Mouse (Mus musculus) neutrophil, adult 5-6 weeks (primary cell): ENCODE data around the gene Optc. TPM values are rescaled to one million over a fixed set of nuclear protein-coding genes. Genes with fewer than 3 reads are reported as not detected.

Experiments used
- ATAC-seq: fragments of 151-379, 151-347 bp; 2 replicates; pipeline ENCODE4 v1.8.0; 2017; ENCODE audit warnings: mild to moderate bottlenecking, moderate TSS enrichment; ENCODE audit not compliant: insufficient number of reproducible peaks, poor library complexity, low FRiP score, severe bottlenecking; ENCODE audit errors: extremely low read depth
- total RNA-seq: library from RNA; stranded (forward); fragments of 200-1000 nt; gene quantifications from 2 replicates; pipeline ENCODE4 v1.2.3, GENCODE M21; 2017

Gene Optc
- not detected in 2 replicates for total RNA-seq

GRCm38 (mm10) chr1:133907949-133908658 is at the start of gene Optc:
Gene Optc, minus strand, starts transcription at chr1:133907999.
- no peak for ATAC-seq

- no peak for ATAC-seq
Observed at GRCm38 (mm10) chr1:133954009-133954408, 46.2 kb upstream of the Optc start.

- ATAC-seq = no peak
Observed at GRCm38 (mm10) chr1:133953261-133953742, 45.5 kb upstream of the Optc start.

DNA sequence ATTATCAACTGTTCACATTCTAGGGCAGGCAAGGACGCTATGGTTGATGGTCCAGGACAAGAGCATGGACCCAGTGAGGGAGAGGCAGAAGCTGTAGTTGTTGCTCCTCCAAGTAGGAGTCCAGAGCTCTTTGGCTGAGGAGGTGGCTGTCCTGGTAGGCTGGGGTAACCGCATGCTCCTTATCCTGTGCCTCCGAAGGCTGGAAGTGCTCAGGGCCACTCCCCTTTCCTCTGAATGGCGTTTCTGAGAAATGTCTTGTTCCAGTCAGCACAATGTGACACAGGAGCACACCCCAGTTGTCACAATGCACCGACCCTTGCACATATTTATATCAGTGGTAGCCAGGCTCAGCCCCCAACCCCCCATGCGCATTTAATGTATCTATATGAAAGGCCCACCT is 43.8 kb upstream of the Optc start:
- no peak for ATAC-seq

DNA sequence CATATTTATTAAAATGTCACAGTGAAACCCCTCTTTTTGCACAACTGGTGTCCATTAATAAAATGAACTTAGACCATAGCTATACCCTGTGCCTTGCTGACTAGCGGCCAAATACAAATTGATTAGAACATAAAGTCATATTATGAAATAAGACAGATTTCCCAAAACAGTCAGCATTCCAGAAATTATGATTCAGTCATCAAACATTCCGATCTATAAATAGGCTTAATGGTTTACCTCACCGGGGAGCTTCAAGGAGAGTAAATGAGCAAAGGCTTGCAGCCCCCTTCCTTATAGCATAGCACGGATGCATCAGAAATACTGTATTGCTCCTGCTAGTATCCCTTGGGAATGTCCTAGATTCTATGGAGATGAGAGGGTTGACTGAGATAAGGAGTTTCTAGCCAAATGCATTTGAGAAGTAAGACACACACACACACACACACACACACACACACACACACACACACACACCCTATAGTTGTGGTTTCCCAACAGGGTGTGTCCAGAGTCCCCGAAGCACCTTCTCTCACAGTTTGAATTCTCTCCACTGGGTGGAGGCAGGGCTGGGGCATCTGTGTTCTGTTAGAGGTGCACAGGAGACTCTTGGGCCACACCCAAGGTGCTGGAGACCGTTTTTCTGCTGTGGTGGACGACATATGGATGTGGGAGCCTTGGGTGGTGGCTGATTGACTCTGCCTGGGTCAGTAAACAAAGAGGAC is 42.4 kb upstream of the Optc start:
- ATAC-seq = no peak

- no peak for ATAC-seq
Observed at GRCm38 (mm10) chr1:133945106-133945505, 37.3 kb upstream of the Optc start.

DNA sequence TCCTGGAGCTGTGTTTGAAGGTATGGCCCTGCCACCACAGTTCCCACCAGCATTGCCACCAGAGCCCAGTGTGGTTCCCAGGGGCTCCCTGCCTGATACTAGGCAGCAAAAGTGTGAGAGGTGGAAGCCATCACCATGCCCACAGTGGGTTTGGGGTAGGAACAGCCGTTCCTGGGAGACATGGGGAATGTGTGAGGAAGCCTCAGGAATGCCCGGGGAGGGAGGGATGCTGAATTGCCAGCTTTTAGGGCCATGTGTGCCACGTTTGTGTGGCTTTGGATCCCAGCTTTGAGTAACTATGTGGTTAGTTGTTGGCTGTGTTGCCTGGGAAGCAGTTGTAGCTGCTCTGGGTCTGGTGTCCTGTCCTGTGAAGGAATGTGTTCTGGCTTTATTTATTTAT is 34.1 kb upstream of the Optc start:
- ATAC-seq = no peak

DNA sequence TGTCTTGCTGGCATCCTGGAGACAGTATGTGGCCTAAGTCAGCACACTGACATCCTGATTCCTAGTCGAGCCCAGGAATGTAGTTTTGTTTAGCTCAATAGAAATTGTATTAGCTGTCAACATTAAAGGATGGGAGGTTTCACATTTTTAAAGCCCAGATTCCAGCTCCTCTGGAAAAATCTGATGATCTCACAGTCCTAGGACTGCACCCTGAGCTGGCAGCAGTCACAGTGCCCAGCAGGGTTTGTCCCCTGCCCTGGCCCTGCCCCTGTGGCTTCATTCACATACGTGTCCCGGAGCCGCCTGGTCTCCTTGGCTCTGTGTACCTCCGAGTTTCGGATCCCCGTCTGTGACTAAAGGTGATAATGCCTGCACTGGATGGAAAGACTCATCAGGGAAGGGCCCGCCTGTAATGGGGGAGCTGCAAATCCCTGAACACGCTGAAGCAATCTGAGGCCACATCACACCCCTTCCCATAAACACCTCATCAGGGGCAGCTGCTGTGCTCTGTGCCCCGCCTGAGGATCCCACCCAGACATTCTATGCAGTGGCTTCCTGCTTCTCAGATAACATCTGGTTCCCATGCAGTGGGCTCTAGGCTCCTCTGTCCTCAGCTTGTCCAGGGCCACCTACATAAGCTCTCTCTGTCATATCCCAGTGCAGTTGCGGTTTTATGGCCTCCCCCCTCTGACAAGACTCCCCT is 33.5 kb upstream of the Optc start:
- ATAC-seq = no peak

DNA sequence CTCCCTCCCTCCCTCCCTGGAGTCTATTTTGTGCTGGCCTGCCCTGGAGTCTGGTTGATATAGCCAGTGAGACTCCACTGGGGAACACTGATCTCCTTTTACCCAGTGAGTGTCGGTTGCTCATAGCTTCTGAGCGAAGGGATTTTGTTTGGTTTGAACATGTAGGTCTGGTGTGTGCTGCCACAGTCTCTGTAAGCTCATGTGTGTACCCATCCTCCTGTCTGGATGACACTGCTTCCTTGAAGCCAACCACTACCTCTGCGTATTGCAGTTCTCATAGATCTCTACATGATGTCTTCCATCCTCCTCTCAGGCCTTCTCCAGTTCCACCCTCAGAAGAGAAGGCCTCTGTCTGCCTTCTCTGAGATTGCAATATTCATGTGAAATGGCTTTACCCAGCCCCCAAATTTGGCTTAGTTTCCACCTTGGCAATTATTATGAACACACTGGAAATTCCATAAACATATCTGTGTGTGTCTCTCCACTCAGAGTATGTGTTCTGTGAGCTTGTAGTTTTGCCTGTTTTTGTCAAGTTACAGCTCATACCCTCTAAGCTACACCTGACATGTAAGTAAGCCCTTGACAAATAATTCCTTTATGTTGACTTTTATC is 32.8 kb upstream of the Optc start:
- ATAC-seq = no peak

GRCm38 (mm10) chr1:133939708-133940107 is 31.9 kb upstream of the Optc start:
- no peak for ATAC-seq

- ATAC-seq = no peak
Observed at GRCm38 (mm10) chr1:133936169-133936568, 28.4 kb upstream of the Optc start.

DNA sequence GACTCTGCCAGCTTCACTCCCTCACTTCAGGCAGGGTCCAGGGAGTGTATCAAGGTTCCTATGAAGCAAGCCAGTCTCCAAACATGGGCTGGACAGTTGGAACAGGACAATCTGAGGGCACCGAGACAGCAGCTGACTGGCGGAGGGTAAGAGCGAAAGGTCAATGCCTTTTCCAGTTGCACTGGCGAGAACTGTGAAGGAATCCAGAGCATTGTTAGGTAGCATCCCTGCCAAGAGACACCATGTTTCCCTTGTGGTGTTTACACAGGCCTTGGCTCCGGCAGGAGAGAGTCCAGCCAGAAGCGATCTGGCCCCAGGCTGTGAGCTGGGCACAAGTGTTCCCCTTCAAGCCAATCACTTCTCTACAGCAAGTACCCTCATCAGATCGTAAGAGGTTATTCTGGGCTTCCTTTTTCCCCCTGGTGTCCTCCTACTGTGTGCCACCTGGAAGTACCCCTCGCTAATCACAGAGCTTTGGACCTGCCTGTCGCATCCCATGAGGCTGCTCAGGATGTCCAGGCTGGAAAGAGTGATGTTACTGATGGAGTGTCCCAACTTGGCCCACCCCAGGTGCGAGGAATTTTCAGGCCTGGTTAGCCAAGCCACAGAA is 26.7 kb upstream of the Optc start:
- no peak for ATAC-seq

GRCm38 (mm10) chr1:133933301-133934195 is 25.7 kb upstream of the Optc start:
- ATAC-seq = no peak

GRCm38 (mm10) chr1:133929980-133930379 is 22.2 kb upstream of the Optc start:
- ATAC-seq = no peak

- no peak for ATAC-seq
Observed at GRCm38 (mm10) chr1:133925223-133925622, 17.4 kb upstream of the Optc start.

DNA sequence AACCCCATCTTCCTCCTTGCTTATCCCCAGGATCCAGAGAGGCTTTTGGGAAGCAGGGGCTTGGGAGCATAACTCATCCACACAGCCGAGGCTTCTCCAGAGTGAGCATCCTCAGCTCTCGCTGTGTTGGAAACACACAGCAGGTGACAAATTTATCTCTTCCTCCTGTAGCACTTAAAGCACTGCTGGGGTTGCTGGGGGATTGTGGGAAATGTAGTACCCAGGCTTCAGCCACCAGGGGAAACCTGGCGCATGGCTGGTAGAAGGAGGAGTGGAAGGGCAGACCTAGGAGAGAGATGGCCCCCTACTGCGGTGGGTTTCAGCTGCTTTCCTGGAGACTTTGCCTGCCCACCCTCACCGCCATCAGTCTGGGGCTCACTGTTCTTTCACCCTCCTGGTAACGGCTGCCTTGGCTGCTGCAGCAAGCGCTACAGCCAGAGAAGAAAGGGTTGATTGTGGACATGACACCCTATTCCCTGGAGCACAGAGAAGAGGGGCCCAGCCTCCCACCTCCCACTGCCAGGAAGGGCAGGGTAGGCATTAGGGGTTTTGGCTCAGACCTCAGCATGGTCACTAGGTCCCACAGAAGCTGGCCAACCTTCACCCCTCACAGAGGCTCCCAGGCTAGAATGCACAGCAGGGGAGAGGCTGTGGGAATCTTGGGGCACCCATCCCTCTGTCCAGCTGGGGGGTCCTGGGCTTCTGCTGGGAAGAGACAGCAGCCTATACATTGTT is 16.5 kb upstream of the Optc start:
- ATAC-seq = no peak

- ATAC-seq = no peak
Observed at GRCm38 (mm10) chr1:133923071-133923470, 15.3 kb upstream of the Optc start.
